Comparison of ENCODE assay signal across 13 mouse cellular contexts in the genomic region with DNA sequence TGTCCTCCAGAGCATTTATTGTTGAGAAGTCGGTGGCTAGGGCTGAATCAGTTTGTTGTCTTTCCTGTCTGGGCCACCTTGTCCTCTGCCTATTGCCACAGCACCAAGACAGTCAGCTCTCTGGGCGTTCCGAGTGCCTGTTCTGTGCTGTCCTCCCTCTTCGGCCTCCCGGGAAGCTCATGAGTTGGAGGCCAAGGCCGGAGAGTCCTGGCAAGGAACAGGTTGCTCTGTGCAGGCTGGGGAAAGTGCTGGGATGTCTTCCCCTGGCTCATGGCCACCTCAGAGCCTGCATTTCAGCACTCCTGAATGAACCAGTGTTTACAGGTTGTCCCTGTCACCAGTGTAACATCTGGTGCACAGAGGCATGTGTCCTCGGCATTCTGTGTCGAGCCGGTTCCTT. TPM values are rescaled to one million over a fixed set of nuclear protein-coding genes. Genes with fewer than 3 reads are reported as not detected.
DNase-seq lines count a peak whose midpoint lies in the region; ATAC-seq lines count a peak whose summit lies in the region.
"Had no signal": no experiment of that assay in that cellular context is flagged by ENCODE, and none has a peak within 500 bp of the region (broad histone marks: within the 10 kb centered on the region; RNA-seq: fewer than 3 reads in every experiment).

No protein-coding gene starts in this region.

- H3K27ac ChIP-seq in heart, embryonic 14.5 days (replicated peaks in 1 of 2; ENCODE audit: control insufficient read depth in 1 of 2, insufficient read depth in 1 of 2, low read depth in 2 of 2, low read length in 2 of 2), result no peak overlapping the region
- peak overlapping the region; percentile 80 for H3K27ac ChIP-seq in stomach, embryonic 15.5 days
- H3K27ac ChIP-seq: liver, embryonic 14.5 days had no signal

- H3K9ac ChIP-seq in heart, embryonic 14.5 days (ENCODE audit: low read length), result no peak overlapping the region
- no peak overlapping the region for H3K9ac ChIP-seq in stomach, embryonic 15.5 days
- H3K9ac ChIP-seq: liver, embryonic 14.5 days had no signal

- peaks cover 5 to 7% of the 10 kb centered on the region in 2 experiments for H3K4me1 ChIP-seq in heart, embryonic 14.5 days (ENCODE audit: control insufficient read depth in 2 of 2, insufficient read depth in 2 of 2, low read length in 2 of 2)
- H3K4me1 ChIP-seq in megakaryocyte, embryonic 14.5 days, result peaks cover 94% of the 10 kb centered on the region
- H3K4me1 ChIP-seq in stomach, embryonic 15.5 days, result peaks cover 21% of the 10 kb centered on the region

- H3K9me3 ChIP-seq in heart, embryonic 14.5 days (ENCODE audit: control insufficient read depth, low read length), result no peaks in the 10 kb centered on the region
- no peaks in the 10 kb centered on the region for H3K9me3 ChIP-seq in megakaryocyte, embryonic 14.5 days
- no peaks in the 10 kb centered on the region for H3K9me3 ChIP-seq in stomach, embryonic 15.5 days

- H3K4me2 ChIP-seq in heart, embryonic 14.5 days (ENCODE audit: low read length), result no peak overlapping the region
- peak overlapping the region; percentile 39 for H3K4me2 ChIP-seq in stomach, embryonic 15.5 days

- H3K4me3 ChIP-seq in heart, embryonic 14.5 days (ENCODE audit: control insufficient read depth in 1 of 2, insufficient read depth in 1 of 2, low read depth in 1 of 2, low read length in 2 of 2), result no peak overlapping the region
- peak overlapping the region; percentile 5 for H3K4me3 ChIP-seq in megakaryocyte, embryonic 14.5 days (replicated peaks)
- H3K4me3 ChIP-seq in stomach, embryonic 15.5 days (replicated peaks), result peak overlapping the region; percentile 1

- no peaks in the 10 kb centered on the region for H3K27me3 ChIP-seq in heart, embryonic 14.5 days (ENCODE audit: control insufficient read depth, insufficient read depth, low read length)
- H3K27me3 ChIP-seq in megakaryocyte, embryonic 14.5 days (replicated peaks), result no peaks in the 10 kb centered on the region
- no peaks in the 10 kb centered on the region for H3K27me3 ChIP-seq in stomach, embryonic 15.5 days (replicated peaks)

- WGBS in heart, embryonic 14.5 days, result 66% methylated on average over 9 of the region's 9 CpGs
- WGBS in stomach, embryonic 15.5 days, result 71% methylated on average over 9 of the region's 9 CpGs

- peak; percentile 76 for DNase-seq in adrenal gland, adult 2 months
- DNase-seq in adrenal gland, postnatal 25 days, result no peak
- no peak for DNase-seq in heart, adult 8-10 months (ENCODE audit: low spot score)
- no peak for DNase-seq in left cerebral cortex, adult 9 months (ENCODE audit: low spot score in 2 of 2)
- DNase-seq: cerebellum, adult 18-20 months; embryo, embryonic 11 days; heart, postnatal 36 days; layer of hippocampus, adult 9-11 months had no signal

- ATAC-seq in heart, embryonic 14.5 days (ENCODE audit: insufficient number of reproducible peaks, insufficient read depth, low FRiP score, low read depth), result peak; percentile 4; the same call in 1 of the 2 replicates
- no peak for ATAC-seq in megakaryocyte, adult 5-6 weeks (ENCODE audit: poor library complexity, severe bottlenecking)
- ATAC-seq in stomach, embryonic 15.5 days (ENCODE audit: insufficient read depth, low FRiP score, low read depth), result no peak

- no peaks in the 10 kb centered on the region for H3K36me3 ChIP-seq in heart, embryonic 14.5 days (ENCODE audit: control insufficient read depth, insufficient read depth, low read length)
- H3K36me3 ChIP-seq in megakaryocyte, embryonic 14.5 days (replicated peaks; ENCODE audit: low read length), result peaks cover 77% of the 10 kb centered on the region
- H3K36me3 ChIP-seq in stomach, embryonic 15.5 days, result no peaks in the 10 kb centered on the region

RNA-seq across cellular contexts. Expression of a gene that starts 39.8 kb away (rescaled TPM):
- 10 to 100 TPM; 39.3 to 60.3 TPM for total RNA-seq in adrenal gland, adult 2 months (2021)
- polyA plus RNA-seq in adrenal gland, adult 2 months (2012; rRNA removed), result 58.0 and 65.5 TPM in 2 replicates
- total RNA-seq in adrenal gland, postnatal 25 days (2021), result 36.3 and 43.3 TPM in 2 replicates
- 2.2 TPM in 2 replicates for polyA plus RNA-seq in heart, embryonic 14.5 days (2014; fragmentation: Nextera tagmentation; extraction: Ambion mirVana)
- 10 to 100 TPM; 32.4 to 33.8 (median 33.1) TPM for total RNA-seq in heart, adult 8-10 months (2022)
- 132 and 226 TPM in 2 replicates for polyA plus RNA-seq in megakaryocyte, embryonic 14.5 days (2012; ENCODE audit: insufficient read depth, low replicate concordance)
- total RNA-seq in megakaryocyte, adult 5-6 weeks (2015), result 19.5 and 19.6 TPM in 2 replicates
- total RNA-seq in megakaryocyte, adult 5-6 weeks (2017), result 4.4 and 8.2 TPM in 2 replicates
- polyA plus RNA-seq in stomach, embryonic 15.5 days (2015; fragmentation: Nextera tagmentation; extraction: Ambion mirVana), result 3.3 and 4.6 TPM in 2 replicates

RNA-seq across cellular contexts. Expression of a gene that starts 41.0 kb away (rescaled TPM):
- total RNA-seq in adrenal gland, adult 2 months (2021), result 10 to 100 TPM; 19.5 to 22.5 TPM
- polyA plus RNA-seq in adrenal gland, adult 2 months (2012; rRNA removed), result 27.8 and 31.5 TPM in 2 replicates
- total RNA-seq in adrenal gland, postnatal 25 days (2021), result 34.6 and 35.0 TPM in 2 replicates
- 17.8 and 19.5 TPM in 2 replicates for polyA plus RNA-seq in heart, embryonic 14.5 days (2014; fragmentation: Nextera tagmentation; extraction: Ambion mirVana)
- total RNA-seq in heart, adult 8-10 months (2022), result 10 to 100 TPM in 3 of 4 experiments, 1 to 10 TPM in 1; 9.2 to 15.2 (median 12.3) TPM
- polyA plus RNA-seq in megakaryocyte, embryonic 14.5 days (2012; ENCODE audit: insufficient read depth, low replicate concordance), result 33.1 and 40.3 TPM in 2 replicates
- 11.5 and 11.9 TPM in 2 replicates for total RNA-seq in megakaryocyte, adult 5-6 weeks (2015)
- 7.5 and 14.3 TPM in 2 replicates for total RNA-seq in megakaryocyte, adult 5-6 weeks (2017)
- polyA plus RNA-seq in stomach, embryonic 15.5 days (2015; fragmentation: Nextera tagmentation; extraction: Ambion mirVana), result 26.9 and 29.9 TPM in 2 replicates

RNA-seq across cellular contexts. Expression of a gene that starts 56.0 kb away (rescaled TPM):
- 100 to 1,000 TPM; 826 to 935 TPM for total RNA-seq in adrenal gland, adult 2 months (2021)
- polyA plus RNA-seq in adrenal gland, adult 2 months (2012; rRNA removed), result 2,217 and 2,897 TPM in 2 replicates
- 789 and 848 TPM in 2 replicates for total RNA-seq in adrenal gland, postnatal 25 days (2021)
- 440 and 513 TPM in 2 replicates for polyA plus RNA-seq in heart, embryonic 14.5 days (2014; fragmentation: Nextera tagmentation; extraction: Ambion mirVana)
- 100 to 1,000 TPM; 377 to 423 (median 382) TPM for total RNA-seq in heart, adult 8-10 months (2022)
- polyA plus RNA-seq in megakaryocyte, embryonic 14.5 days (2012; ENCODE audit: insufficient read depth, low replicate concordance), result 4,291 and 7,093 TPM in 2 replicates
- total RNA-seq in megakaryocyte, adult 5-6 weeks (2015), result 1,429 and 1,585 TPM in 2 replicates
- total RNA-seq in megakaryocyte, adult 5-6 weeks (2017), result 468 and 491 TPM in 2 replicates
- 490 and 616 TPM in 2 replicates for polyA plus RNA-seq in stomach, embryonic 15.5 days (2015; fragmentation: Nextera tagmentation; extraction: Ambion mirVana)

Comparison
In these comparisons a context has a peak if more than half of its experiments do, and no peak if none do; other contexts are left out.
1. H3K4me3 ChIP-seq: peak in megakaryocyte, embryonic 14.5 days (single experiment) and stomach, embryonic 15.5 days (single experiment); none in heart, embryonic 14.5 days (0 of 2).